Mouse (Mus musculus) brain, embryonic 14.5 days (tissue): ENCODE results near the gene Olfr1419.

ENCODE experiments used
- CTCF ChIP-seq: fragments of 200-500 bp; IDR thresholded peaks from 2 replicates; pipeline ENCODE4 v1.5.1; 2012; ENCODE audit warnings: inconsistent platforms, mild to moderate bottlenecking, moderate library complexity, borderline replicate concordance; ENCODE audit not compliant: insufficient read depth, insufficient read length; ENCODE audit errors: extremely low read depth
- POLR2A ChIP-seq: fragments of 200-500 bp; IDR thresholded peaks from 2 replicates; pipeline ENCODE4 v1.6.1; 2012; ENCODE audit warnings: mild to moderate bottlenecking, inconsistent platforms, borderline replicate concordance; ENCODE audit not compliant: poor library complexity, insufficient read depth, insufficient read length, severe bottlenecking; ENCODE audit errors: extremely low read depth

- TF ChIP-seq CTCF = no peak
- no peak for TF ChIP-seq POLR2A
Observed at GRCm38 (mm10) chr19:11886265-11886664, 11.4 kb upstream of the Olfr1419 start, which contains the start of gene Olfr1420.
